8 mouse cellular contexts compared by ENCODE assay signal in genomic region chr12:106311320-106311825, GRCm38 (mm10).
DNase-seq lines count a peak whose midpoint lies in the region; ATAC-seq lines count a peak whose summit lies in the region.

No protein-coding gene starts in this region.

- peak overlapping the region; percentile 46 for H3K4me3 ChIP-seq in kidney, embryonic 15.5 days (replicated peaks)
- H3K4me3 ChIP-seq in embryonic facial prominence, embryonic 10.5 days: peak overlapping the region; percentile 61
- peak overlapping the region; percentile 49 for H3K4me3 ChIP-seq in hindbrain, embryonic 16.5 days (ENCODE audit: low read length)
- H3K4me3 ChIP-seq in midbrain, embryonic 14.5 days (replicated peaks; ENCODE audit: low read depth, low read length): peak overlapping the region; percentile 34

- H3K4me1 ChIP-seq in kidney, embryonic 15.5 days: 0 out of 2 replicates have a peak, but pooled peaks cover 11% of the 10 kb centered on the region
- H3K4me1 ChIP-seq in embryonic facial prominence, embryonic 10.5 days: peaks cover 43% of the 10 kb centered on the region
- H3K4me1 ChIP-seq in hindbrain, embryonic 16.5 days (ENCODE audit: control insufficient read depth, insufficient read depth, low read depth, low read length): peaks cover 9% of the 10 kb centered on the region
- H3K4me1 ChIP-seq in midbrain, embryonic 14.5 days (ENCODE audit: control insufficient read depth, insufficient read depth, low read length): peaks cover 14% of the 10 kb centered on the region

- ATAC-seq in kidney, embryonic 15.5 days (replicated peaks; ENCODE audit: low FRiP score): no peak
- no peak for ATAC-seq in hindbrain, embryonic 16.5 days
- ATAC-seq in midbrain, embryonic 14.5 days (ENCODE audit: low FRiP score, low TSS enrichment): no peak

- H3K9ac ChIP-seq in kidney, embryonic 15.5 days: peak overlapping the region; percentile 29; the same call in 1 of the 2 replicates
- H3K9ac ChIP-seq in hindbrain, embryonic 16.5 days (ENCODE audit: low read depth, low read length): peak overlapping the region; percentile 62; the same call in 1 of the 2 replicates
- peak overlapping the region; percentile 42; the same call in 1 of the 2 replicates for H3K9ac ChIP-seq in midbrain, embryonic 14.5 days (replicated peaks; ENCODE audit: low read length)

- DNase-seq in kidney, postnatal 36 days: no peak
- DNase-seq in embryonic facial prominence, embryonic 10.5 days (ENCODE audit: low spot score): no peak
- DNase-seq in midbrain, embryonic 14.5 days: no peak
- DNase-seq in spleen, postnatal 4 days (ENCODE audit: low spot score in 2 of 2): no peak
- DNase-seq in cerebellum, adult 9-10 months: no peak
- DNase-seq in layer of hippocampus, postnatal 14 days (ENCODE audit: low spot score in 2 of 2): no peak

- H3K27ac ChIP-seq in kidney, embryonic 15.5 days: no peak overlapping the region
- peak overlapping the region; percentile 76 for H3K27ac ChIP-seq in embryonic facial prominence, embryonic 10.5 days (replicated peaks)
- H3K27ac ChIP-seq in hindbrain, embryonic 16.5 days (ENCODE audit: low read depth, low read length): no peak overlapping the region
- no peak overlapping the region for H3K27ac ChIP-seq in midbrain, embryonic 14.5 days (replicated peaks; ENCODE audit: low read depth, low read length)

- H3K36me3 ChIP-seq in kidney, embryonic 15.5 days: no peaks in the 10 kb centered on the region
- no peaks in the 10 kb centered on the region for H3K36me3 ChIP-seq in embryonic facial prominence, embryonic 10.5 days (replicated peaks)
- no peaks in the 10 kb centered on the region for H3K36me3 ChIP-seq in hindbrain, embryonic 16.5 days (ENCODE audit: control insufficient read depth, insufficient read depth, low read length)
- H3K36me3 ChIP-seq in midbrain, embryonic 14.5 days (ENCODE audit: control insufficient read depth, insufficient read depth, low read length): no peaks in the 10 kb centered on the region

- peaks cover 22% of the 10 kb centered on the region for H3K27me3 ChIP-seq in kidney, embryonic 15.5 days
- H3K27me3 ChIP-seq in embryonic facial prominence, embryonic 10.5 days (replicated peaks; ENCODE audit: low read depth, poor library complexity, severe bottlenecking): peaks cover 66% of the 10 kb centered on the region
- H3K27me3 ChIP-seq in hindbrain, embryonic 16.5 days (replicated peaks; ENCODE audit: control insufficient read depth, insufficient read depth, low read length): peaks cover 22% of the 10 kb centered on the region
- H3K27me3 ChIP-seq in midbrain, embryonic 14.5 days (ENCODE audit: control insufficient read depth, insufficient read depth, low read length): peaks cover 11% of the 10 kb centered on the region

- H3K4me2 ChIP-seq in kidney, embryonic 15.5 days: peak overlapping the region; percentile 87
- H3K4me2 ChIP-seq in hindbrain, embryonic 16.5 days (ENCODE audit: low read length): peak overlapping the region; percentile 86
- peak overlapping the region; percentile 76 for H3K4me2 ChIP-seq in midbrain, embryonic 14.5 days (ENCODE audit: low read length)

- H3K9me3 ChIP-seq in kidney, embryonic 15.5 days (replicated peaks): no peaks in the 10 kb centered on the region
- no peaks in the 10 kb centered on the region for H3K9me3 ChIP-seq in embryonic facial prominence, embryonic 10.5 days
- H3K9me3 ChIP-seq in hindbrain, embryonic 16.5 days (ENCODE audit: control insufficient read depth, low read length): no peaks in the 10 kb centered on the region
- no peaks in the 10 kb centered on the region for H3K9me3 ChIP-seq in midbrain, embryonic 14.5 days (ENCODE audit: control insufficient read depth, low read length)

- 47% methylated on average over 7 of the region's 7 CpGs for WGBS in kidney, embryonic 15.5 days
- 41% methylated on average over 7 of the region's 7 CpGs for WGBS in embryonic facial prominence, embryonic 10.5 days
- WGBS in hindbrain, embryonic 16.5 days: 38% methylated on average over 7 of the region's 7 CpGs
- 31% methylated on average over 7 of the region's 7 CpGs for WGBS in midbrain, embryonic 14.5 days
